Mouse (Mus musculus) small intestine, adult 2 months (tissue): ENCODE results near the gene Zfp651.

Experiments used
- CTCF ChIP-seq: fragments of 200-500 bp; IDR thresholded peaks from 2 replicates; pipeline ENCODE4 v1.5.1; 2012; ENCODE audit warnings: low read depth, mild to moderate bottlenecking, control low read depth, inconsistent platforms, low read length, moderate library complexity, mixed read lengths; ENCODE audit not compliant: insufficient replicate concordance, insufficient read length; ENCODE audit errors: extremely low read depth
- POLR2A ChIP-seq: fragments of 200-500 bp; IDR thresholded peaks from 2 replicates; pipeline ENCODE4 v1.6.1; 2012; ENCODE audit warnings: low read depth, mild to moderate bottlenecking, control low read depth, inconsistent platforms, low read length, moderate library complexity

GRCm38 (mm10) chr9:121761787-121762186 lies 2.7 kb downstream of the Zfp651 start:
- TF ChIP-seq CTCF (no peak), POLR2A (no peak)
